Mouse (Mus musculus) adrenal gland, postnatal 10 days (tissue): ENCODE measurements around the gene Kcnf1. TPM values are rescaled to one million over a fixed set of nuclear protein-coding genes. Genes with fewer than 3 reads are reported as not detected.
"Not testable (repeated sequence)": the region's sequence is repeated elsewhere in the genome, so short reads cannot be mapped to it uniquely, and the experiment has no call there.

Experiments
- DNase-seq: peaks from one replicate; pipeline ENCODE4 v3.0.0; 2021; ENCODE audit warnings: mixed read lengths
- total RNA-seq, 2 experiments: library from RNA; stranded (reverse); gene quantifications; 2 replicates each; pipeline ENCODE4 v1.2.3; 2021

The Kcnf1 gene
- total RNA-seq, 2 experiments from 2014 or later: 0.27 to 0.30 TPM

DNA sequence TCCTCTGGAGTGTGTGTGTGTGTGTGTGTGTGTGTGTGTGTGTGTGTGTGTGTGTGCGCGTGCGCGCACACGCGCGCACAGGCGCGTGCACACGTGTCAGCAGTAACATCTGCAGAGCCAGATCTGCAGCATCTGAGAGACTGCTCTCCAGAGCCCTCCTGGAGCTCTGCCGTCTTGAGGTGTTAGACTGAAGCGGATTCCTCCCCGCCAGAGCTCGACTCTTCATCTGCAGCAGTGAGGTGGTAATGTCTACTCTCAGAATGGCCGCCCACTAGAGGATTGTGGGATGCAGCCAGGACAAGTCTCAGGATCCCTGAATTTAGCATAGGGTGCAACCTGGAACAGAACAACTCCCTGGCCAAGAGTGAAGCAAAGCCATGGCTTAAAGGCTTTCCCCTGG, 19.1 kb downstream of the Kcnf1 start:
- DNase-seq: no peak

DNA sequence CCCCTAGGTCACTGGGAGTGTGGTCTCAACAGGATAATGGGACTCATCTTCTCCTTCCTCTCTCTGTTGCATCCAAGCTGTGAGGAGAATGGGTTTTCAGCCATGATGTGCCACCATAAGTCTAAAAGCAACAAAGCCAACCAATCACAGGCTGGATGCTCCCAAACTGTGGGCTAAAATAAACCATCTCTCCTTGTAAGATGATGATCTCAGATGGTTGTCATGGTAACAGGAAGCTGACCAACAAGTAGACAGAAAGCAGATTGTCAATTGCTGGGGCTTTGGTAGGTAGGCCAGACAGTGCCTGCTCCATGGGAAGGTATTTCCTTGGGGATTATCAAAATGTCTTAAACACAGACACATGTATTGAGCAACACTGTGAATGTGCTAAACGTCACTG, 20.9 kb downstream of the Kcnf1 start:
- DNase-seq: no peak

GRCm38 (mm10) chr12:17152840-17153239, 23.8 kb downstream of the Kcnf1 start:
- no peak for DNase-seq

GRCm38 (mm10) chr12:17148920-17149319, 27.8 kb downstream of the Kcnf1 start:
- DNase-seq: no peak

- no peak for DNase-seq
These were observed 34.9 kb downstream of the Kcnf1 start for GRCm38 (mm10) chr12:17141791-17142190.

- DNase-seq: no peak
These were observed 36.3 kb downstream of the Kcnf1 start for GRCm38 (mm10) chr12:17140436-17140835.

DNA sequence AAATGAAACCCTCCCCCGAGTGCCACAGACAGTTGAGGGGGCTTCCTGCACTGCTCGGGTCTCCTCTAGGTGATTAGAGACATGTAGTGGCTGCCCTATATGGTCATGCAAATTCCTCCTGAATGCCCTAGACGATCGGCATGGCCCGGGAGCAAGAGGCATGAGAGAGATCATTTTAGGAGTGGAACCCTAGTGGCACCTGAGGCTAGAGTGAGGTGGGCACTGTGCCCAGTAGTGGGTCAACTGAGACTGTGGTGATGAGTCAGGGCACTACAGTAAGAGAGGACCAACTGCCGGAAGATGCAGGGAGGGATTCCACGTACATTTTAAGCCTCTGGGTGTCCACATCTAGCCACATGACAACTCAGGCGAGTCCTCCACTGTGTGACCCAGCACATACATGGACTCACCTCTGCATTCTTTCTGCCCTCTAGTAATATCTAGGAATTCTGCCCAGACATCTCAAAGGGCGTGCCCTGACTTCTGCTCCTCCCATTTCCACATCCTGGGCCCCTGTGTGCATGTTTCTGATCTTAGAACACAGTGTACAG, 42.1 kb downstream of the Kcnf1 start:
- no peak for DNase-seq

DNA sequence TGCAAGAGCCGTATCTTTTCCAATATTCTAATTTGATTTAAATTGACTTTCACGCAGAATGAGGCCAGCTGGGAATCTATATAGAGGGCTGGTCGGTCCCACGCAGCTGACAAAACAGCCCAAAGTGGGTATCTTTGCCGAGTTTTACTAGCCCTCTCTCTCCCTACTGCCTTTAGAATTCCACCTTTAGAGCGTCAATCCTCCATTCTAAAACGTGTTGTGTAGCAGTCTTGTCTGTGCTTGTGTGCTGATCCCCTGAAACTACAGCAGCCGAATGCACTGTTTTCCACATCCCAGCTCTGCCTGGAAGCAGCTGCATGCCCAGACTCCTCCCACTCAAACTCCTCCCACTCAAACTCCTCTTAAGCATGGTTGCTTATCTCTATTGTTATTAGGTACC, 44.4 kb downstream of the Kcnf1 start:
- no peak for DNase-seq

GRCm38 (mm10) chr12:17131563-17131962, 45.1 kb downstream of the Kcnf1 start:
- DNase-seq: no peak

- not testable (repeated sequence) for DNase-seq
These were observed 53.8 kb downstream of the Kcnf1 start for GRCm38 (mm10) chr12:17122881-17123280.

Other genes starting within 250 kb of the Kcnf1 start
- 1 to 10 TPM; 4.5 to 4.6 TPM for gene Pqlc3, start 176.5 kb downstream of the Kcnf1 start, total RNA-seq
- under 1 TPM; 0.06 to 0.12 TPM for gene 2410004P03Rik, start 165.2 kb downstream of the Kcnf1 start, total RNA-seq
- gene Pdia6, start 89.7 kb upstream of the Kcnf1 start, total RNA-seq: 100 to 1,000 TPM; 159 to 179 TPM
- 1 to 10 TPM; 1.8 to 2.5 TPM for gene Atp6v1c2, start 152.5 kb upstream of the Kcnf1 start, total RNA-seq
- 10 to 100 TPM; 11.9 to 14.2 TPM for gene Nol10, start 171.6 kb upstream of the Kcnf1 start, total RNA-seq